Mouse (Mus musculus): ENCODE measurements around the gene Ncbp1.

- TF ChIP-seq POLR2A (IDR thresholded peaks at IDR 0.05; ENCODE audit: extremely low read depth, insufficient read depth, low read length) (no peak), CTCF (IDR thresholded peaks at IDR 0.05; ENCODE audit: low read depth, low read length) (no peak)
Observed at GRCm38 (mm10) chr4:46198064-46198463, 59.7 kb downstream of the Ncbp1 start.

Measured in liver, adult 2 months (tissue).